Mouse (Mus musculus) hindbrain, embryonic 10.5 days (tissue): ENCODE results near the gene Abhd17c. TPM values are rescaled to one million over a fixed set of nuclear protein-coding genes. Genes with fewer than 3 reads are reported as not detected.
"Not testable (repeated sequence)": the region's sequence is repeated elsewhere in the genome, so short reads cannot be mapped to it uniquely, and the experiment has no call there.

Experiments used
- DNase-seq: peaks from one replicate; pipeline ENCODE4 v3.0.0-alpha.2; 2017; ENCODE audit warnings: low spot score
- H3K27ac ChIP-seq: fragments of 300-500 bp; sonication (generic); 2 replicates; pipeline ENCODE4 v1.5.1; 2016; ENCODE audit warnings: mild to moderate bottlenecking, moderate library complexity
- H3K27me3 ChIP-seq: fragments of 300-500 bp; sonication (generic); 2 replicates; pipeline ENCODE4 v1.6.1; 2016; ENCODE audit warnings: mild to moderate bottlenecking; ENCODE audit not compliant: poor library complexity, insufficient read depth, severe bottlenecking
- H3K36me3 ChIP-seq: fragments of 300-500 bp; sonication (generic); 2 replicates; pipeline ENCODE4 v1.6.1; 2016; ENCODE audit warnings: mild to moderate bottlenecking, moderate library complexity
- H3K4me1 ChIP-seq: fragments of 300-500 bp; sonication (generic); replicated peaks from 2 replicates; pipeline ENCODE4 v1.6.1; 2016; ENCODE audit warnings: mild to moderate bottlenecking
- H3K4me3 ChIP-seq: fragments of 300-500 bp; sonication (generic); 2 replicates; pipeline ENCODE4 v1.5.1; 2016; ENCODE audit warnings: mild to moderate bottlenecking, moderate library complexity
- H3K9me3 ChIP-seq: fragments of 300-500 bp; sonication (generic); 2 replicates; pipeline ENCODE4 v1.6.1; 2016; ENCODE audit warnings: mild to moderate bottlenecking, moderate library complexity
- WGBS: fragments of 180-500 bp; shearing (Covaris S2); methylation state at CpG from one replicate; pipeline ENCODE4 v1.1.7; 2016; 5-methylcytosine and 5-hydroxymethylcytosine counted together
- polyA plus RNA-seq: library from polyadenylated mRNA; unstranded; fragments of >200 nt; fragmentation: Nextera tagmentation; extraction: Ambion mirVana; gene quantifications from 2 replicates; pipeline ENCODE4 v1.2.1, GENCODE M21; 2016

Gene Abhd17c
- polyA plus RNA-seq, 1 experiment from 2014 or later: 32.2 TPM

DNA sequence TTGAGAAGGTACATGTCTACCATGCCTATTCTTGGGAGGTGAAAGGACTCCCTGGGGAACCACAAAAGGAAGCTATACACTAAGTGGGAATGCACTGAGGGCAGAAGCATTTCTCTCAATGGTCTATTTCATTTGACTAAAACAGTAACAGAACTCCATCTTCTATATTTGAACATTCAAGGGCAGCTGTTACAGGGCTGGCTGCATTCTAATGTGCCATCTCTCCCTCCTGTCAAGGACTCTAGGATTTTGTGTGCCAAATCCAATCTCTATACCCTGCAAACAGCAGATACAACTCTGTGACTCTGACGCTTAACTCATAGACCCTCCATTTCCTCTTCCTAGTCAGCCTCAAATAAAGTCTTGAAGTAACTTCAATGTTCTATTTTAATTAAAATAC lies 26.0 kb downstream of the Abhd17c start:
- no peak overlapping the region for H3K27ac ChIP-seq
- H3K27me3 ChIP-seq: no peaks in the 10 kb centered on the region
- H3K4me3 ChIP-seq: no peak overlapping the region
- H3K9me3 ChIP-seq: no peaks in the 10 kb centered on the region
- 90% methylated on average over 1 of the region's 1 CpGs for WGBS
- DNase-seq: no peak
- H3K36me3 ChIP-seq: no peaks in the 10 kb centered on the region
- peaks cover 22% of the 10 kb centered on the region for H3K4me1 ChIP-seq

DNA sequence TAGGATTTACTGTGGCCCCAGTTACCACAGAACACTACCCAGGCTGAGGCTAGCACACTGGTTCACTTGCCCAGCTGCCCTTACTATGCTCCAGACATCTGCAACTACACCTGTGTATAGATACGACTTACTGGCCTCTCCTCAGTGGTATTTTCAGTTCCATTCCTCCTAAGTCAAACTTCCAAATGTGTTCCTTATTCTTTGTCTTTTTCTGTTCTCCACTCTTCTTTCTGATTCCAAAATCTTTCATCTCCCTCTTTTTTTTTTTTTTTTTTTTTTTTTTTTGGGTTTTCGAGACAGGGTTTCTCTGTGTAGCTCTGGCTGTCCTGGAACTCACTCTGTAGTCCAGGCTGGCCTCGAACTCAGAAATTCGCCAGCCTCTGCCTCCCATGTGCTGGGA lies 28.0 kb downstream of the Abhd17c start:
- not testable (repeated sequence) for H3K4me3 ChIP-seq, H3K27ac ChIP-seq, H3K9me3 ChIP-seq, DNase-seq, H3K27me3 ChIP-seq, H3K36me3 ChIP-seq
- H3K4me1 ChIP-seq: peaks cover 27% of the 10 kb centered on the region
- WGBS: 90% methylated on average over 4 of the region's 4 CpGs

DNA sequence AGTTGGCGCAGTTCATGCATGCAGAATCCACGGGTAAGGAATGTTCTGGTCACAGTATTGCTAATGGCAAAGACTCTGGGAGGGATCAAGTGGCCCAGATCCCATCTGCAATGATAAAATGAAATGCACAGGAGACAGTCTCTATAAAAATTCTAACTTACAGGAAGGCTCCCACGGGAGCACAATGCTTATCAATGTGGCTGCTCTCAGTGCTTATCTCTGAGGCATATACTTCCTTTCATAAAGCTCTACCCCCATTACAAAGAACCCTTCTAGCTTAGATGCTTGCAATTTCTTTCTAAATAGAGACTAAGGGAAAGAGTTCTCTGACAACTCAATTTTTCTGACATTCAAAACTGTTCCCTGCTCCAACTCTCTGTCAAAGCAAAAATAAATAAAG lies 29.9 kb downstream of the Abhd17c start:
- Histone ChIP-seq H3K36me3 (no peaks in the 10 kb centered on the region), H3K4me3 (no peak overlapping the region), H3K4me1 (peaks cover 22% of the 10 kb centered on the region), H3K9me3 (no peaks in the 10 kb centered on the region), H3K27ac (no peak overlapping the region), H3K27me3 (no peaks in the 10 kb centered on the region)
- no peak for DNase-seq
- WGBS: 92% methylated on average over 3 of the region's 3 CpGs

DNA sequence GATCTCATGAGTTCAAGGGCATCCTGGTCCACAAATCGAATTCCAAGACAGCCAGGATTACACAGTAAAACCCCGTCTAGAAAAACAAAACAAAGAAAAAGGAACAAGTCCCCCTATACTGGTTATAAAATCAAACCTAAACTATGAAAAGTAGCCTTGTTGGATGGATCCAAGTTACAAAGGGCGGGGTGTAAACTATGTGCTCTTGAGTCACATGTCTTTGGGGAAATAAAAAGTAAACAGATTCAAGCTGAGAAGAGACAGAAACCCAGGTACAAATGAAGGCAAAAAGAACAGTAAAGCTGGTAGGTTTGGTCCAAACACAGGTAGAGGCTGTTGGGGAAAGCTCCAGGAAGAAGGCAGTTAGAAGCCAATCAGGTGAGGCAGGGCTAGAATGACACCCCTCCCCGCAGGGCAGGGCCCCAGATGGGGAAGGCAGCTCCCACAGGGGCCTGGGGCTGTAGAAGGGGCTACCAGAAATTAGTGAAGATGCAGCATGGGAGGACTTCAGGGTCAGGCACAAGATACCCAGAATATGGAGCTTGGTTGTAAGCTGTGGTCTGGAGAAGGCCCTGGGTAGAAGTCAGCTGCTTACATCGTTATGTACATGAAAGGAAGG lies 31.4 kb downstream of the Abhd17c start:
- no peaks in the 10 kb centered on the region for H3K27me3 ChIP-seq
- 75% methylated on average over 5 of the region's 5 CpGs for WGBS
- H3K36me3 ChIP-seq: peaks cover 8% of the 10 kb centered on the region; the same call in 1 of the 2 replicates
- H3K9me3 ChIP-seq: no peaks in the 10 kb centered on the region
- DNase-seq: no peak
- no peak overlapping the region for H3K27ac ChIP-seq
- no peak overlapping the region for H3K4me3 ChIP-seq
- peaks cover 22% of the 10 kb centered on the region for H3K4me1 ChIP-seq

DNA sequence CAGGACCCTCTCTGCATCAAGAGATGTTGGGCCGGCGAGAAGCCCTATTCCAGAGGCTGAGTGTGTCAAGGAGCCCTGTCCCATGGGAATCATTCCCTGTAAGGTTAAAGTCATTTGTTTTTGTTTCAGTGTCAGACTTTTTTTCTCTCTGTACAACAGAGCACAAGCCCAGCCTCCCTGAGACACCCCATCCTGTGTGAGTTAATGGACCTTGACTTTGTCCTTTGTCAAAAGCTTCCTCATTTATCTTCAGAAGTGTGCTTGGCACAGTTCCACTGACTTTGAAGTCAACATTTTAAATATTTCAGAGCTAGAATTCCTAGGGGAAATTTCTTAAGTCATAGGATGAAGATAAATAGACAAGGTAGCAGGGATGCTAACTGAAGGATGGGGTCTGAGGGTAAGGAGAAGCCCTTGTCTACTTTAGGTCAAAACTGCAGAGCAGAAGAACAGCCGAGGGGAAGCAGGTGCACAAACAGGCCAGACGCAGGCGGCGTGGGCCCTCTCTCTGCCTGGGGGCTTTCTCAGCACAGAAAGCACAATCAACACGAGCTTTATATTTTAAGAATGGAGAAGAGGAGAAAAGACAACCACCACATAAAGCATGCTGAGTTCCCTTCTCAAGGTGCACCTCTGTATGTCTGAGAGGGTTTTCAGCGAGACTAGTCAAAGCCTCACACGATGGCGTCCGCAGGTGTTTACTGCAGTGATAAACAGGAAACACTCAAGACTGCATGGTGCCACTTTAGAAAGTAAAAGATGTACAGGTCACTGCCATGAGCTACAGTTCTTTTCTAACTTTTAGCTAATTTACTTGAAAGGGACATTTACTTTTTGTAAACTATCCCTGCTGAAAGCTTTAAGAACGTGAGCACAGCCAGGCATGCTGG lies 32.2 kb downstream of the Abhd17c start:
- Histone ChIP-seq H3K27ac (no peak overlapping the region), H3K4me1 (peaks cover 22% of the 10 kb centered on the region), H3K4me3 (no peak overlapping the region), H3K27me3 (no peaks in the 10 kb centered on the region), H3K36me3 (peaks cover 11% of the 10 kb centered on the region; the same call in 1 of the 2 replicates), H3K9me3 (no peaks in the 10 kb centered on the region)
- no peak for DNase-seq
- 72% methylated on average over 12 of the region's 12 CpGs for WGBS

DNA sequence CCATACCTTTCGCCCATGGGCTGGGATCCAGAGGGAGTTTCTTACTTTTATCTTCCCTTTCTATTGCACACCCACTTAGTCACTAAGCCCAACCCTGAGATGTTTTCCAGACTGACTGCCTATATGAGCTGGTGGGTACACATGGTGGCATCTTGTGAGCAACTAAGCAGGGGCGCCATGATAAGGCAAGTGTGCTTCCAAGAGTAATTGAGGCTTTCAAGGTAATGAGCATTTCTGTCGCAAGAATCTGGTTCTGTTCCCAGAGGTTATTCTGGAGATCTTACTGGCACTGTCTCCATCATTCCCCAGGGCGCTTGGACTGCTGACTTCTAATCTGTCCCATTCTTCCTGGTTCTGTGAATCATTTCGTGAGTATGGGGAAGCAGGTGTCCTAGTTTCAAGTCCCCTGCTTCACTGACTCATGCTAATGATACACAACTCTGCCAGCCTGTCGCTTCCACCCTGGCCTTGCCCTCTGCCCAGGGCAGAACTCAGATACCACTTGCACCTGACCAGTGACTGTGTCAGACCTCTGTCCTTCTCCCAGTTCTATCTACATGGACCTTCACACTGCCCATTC lies 34.1 kb downstream of the Abhd17c start:
- Histone ChIP-seq H3K27me3 (no peaks in the 10 kb centered on the region), H3K4me1 (peaks cover 26% of the 10 kb centered on the region), H3K4me3 (no peak overlapping the region), H3K36me3 (peaks cover 29% of the 10 kb centered on the region), H3K9me3 (no peaks in the 10 kb centered on the region), H3K27ac (no peak overlapping the region)
- DNase-seq: no peak
- 90% methylated on average over 6 of the region's 6 CpGs for WGBS

DNA sequence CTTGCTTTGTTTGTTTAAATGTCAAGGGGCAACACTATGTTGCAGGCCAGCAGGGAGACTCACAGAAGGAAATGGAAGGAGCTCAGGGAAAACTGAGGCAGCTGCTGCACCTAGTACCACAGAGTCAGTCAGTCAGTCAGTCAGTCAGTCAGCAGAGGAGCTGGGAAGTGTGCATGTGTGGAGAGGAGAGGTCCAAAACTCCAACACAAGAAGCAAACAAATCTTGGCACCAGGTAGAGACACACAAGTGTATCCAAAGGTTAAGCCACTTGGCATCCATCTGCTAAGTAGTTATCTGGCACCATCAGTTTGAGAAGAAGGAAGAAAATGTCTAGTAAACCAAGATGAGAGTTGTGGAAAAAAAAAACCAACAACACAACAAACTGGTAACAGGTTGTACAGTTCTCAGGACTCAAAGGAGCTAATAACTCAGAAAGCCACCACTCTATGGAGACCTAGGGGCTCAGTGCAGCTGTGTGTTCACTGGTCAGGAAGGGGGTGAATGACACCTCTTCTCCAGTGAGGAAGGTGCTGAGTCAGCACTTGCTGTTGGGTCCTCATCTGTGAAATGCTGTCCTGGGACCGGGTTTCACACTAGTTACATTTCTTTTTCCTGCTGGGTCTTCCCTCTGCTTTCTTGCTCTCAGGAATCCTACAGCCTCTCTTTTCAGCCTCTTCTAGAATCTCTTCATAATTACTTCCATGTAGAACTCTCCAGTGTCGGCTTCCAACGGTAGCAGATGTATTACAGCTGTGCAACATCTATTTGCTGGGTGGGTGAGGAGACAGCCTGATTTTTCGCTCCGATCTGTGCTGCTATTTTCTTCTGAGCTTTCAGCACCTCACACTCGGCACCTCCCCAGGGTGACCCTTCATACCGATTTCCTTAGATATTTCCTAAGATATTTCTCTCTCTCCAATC lies 34.8 kb downstream of the Abhd17c start:
- H3K4me3 ChIP-seq: no peak overlapping the region
- H3K36me3 ChIP-seq: peaks cover 36% of the 10 kb centered on the region
- H3K4me1 ChIP-seq: peaks cover 26% of the 10 kb centered on the region
- H3K27ac ChIP-seq: no peak overlapping the region
- no peaks in the 10 kb centered on the region for H3K27me3 ChIP-seq
- 88% methylated on average over 7 of the region's 7 CpGs for WGBS
- DNase-seq: no peak
- H3K9me3 ChIP-seq: no peaks in the 10 kb centered on the region

DNA sequence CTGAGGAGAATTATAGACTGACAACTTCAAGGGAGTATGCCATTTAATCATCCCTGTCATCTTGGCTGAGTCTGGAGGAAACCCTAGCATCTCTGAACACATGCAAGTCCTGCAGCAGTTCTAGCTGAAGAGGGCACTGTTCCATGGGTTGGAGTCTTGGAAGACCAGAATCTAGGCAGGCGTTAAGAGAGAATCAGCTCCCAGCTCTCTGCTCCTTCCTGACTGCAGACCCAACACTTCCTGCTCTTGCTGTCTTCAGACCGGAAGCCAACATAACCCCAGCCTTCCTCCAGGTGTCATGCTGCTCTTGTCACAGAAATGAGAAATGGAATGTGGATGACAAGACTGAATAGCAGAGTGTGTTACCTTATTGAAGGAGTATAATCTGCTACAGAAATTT lies 36.3 kb downstream of the Abhd17c start:
- H3K4me3 ChIP-seq: no peak overlapping the region
- WGBS: 74% methylated on average over 2 of the region's 2 CpGs
- H3K36me3 ChIP-seq: peaks cover 46% of the 10 kb centered on the region
- H3K4me1 ChIP-seq: peaks cover 19% of the 10 kb centered on the region
- H3K27ac ChIP-seq: no peak overlapping the region
- no peaks in the 10 kb centered on the region for H3K9me3 ChIP-seq
- no peak for DNase-seq
- no peaks in the 10 kb centered on the region for H3K27me3 ChIP-seq

DNA sequence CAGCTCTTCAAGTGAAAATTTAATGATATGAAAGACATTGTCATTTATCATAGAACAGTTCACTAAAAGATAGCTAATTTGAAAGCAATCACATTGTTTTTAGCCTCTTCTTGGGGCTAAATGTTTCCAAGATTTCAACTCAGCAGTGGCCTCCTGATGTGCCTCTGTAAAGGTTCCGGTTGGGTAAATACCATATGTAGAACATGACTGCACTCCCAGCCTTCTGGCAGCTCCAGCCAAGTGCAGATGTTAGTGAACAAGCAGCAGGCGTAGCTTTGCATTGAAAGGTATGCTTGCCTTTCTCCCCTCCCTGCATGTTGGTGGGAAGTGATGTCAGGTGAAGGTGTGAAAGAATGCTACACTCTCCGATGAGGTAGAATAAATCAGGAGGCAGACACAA lies 36.9 kb downstream of the Abhd17c start:
- no peak overlapping the region for H3K27ac ChIP-seq
- DNase-seq: no peak
- WGBS: 87% methylated on average over 3 of the region's 3 CpGs
- peaks cover 52% of the 10 kb centered on the region for H3K36me3 ChIP-seq
- no peaks in the 10 kb centered on the region for H3K9me3 ChIP-seq
- peaks cover 13% of the 10 kb centered on the region for H3K4me1 ChIP-seq
- no peaks in the 10 kb centered on the region for H3K27me3 ChIP-seq
- H3K4me3 ChIP-seq: no peak overlapping the region

DNA sequence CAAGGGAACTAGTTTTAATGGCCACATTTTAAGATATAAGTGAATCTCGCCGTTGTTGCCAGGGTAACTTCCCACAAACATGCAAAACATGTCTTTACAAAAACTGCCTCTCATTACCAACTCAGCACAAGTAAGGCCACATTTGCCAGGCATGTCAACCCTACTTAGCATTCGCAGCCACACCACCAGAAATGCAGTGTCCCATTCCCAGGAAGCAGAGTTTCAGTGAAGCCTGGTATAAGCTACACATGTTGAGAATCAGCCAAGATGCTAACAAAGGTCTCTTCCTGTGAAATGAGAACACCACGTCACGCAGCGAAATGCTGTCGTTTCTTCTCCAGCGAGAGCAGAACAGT lies 38.7 kb downstream of the Abhd17c start:
- Histone ChIP-seq H3K4me1 (peaks cover 4% of the 10 kb centered on the region; the same call in 1 of the 2 replicates), H3K4me3 (no peak overlapping the region), H3K9me3 (no peaks in the 10 kb centered on the region), H3K27me3 (no peaks in the 10 kb centered on the region), H3K36me3 (peaks cover 67% of the 10 kb centered on the region), H3K27ac (no peak overlapping the region)
- no peak for DNase-seq
- WGBS: 89% methylated on average over 8 of the region's 8 CpGs

DNA sequence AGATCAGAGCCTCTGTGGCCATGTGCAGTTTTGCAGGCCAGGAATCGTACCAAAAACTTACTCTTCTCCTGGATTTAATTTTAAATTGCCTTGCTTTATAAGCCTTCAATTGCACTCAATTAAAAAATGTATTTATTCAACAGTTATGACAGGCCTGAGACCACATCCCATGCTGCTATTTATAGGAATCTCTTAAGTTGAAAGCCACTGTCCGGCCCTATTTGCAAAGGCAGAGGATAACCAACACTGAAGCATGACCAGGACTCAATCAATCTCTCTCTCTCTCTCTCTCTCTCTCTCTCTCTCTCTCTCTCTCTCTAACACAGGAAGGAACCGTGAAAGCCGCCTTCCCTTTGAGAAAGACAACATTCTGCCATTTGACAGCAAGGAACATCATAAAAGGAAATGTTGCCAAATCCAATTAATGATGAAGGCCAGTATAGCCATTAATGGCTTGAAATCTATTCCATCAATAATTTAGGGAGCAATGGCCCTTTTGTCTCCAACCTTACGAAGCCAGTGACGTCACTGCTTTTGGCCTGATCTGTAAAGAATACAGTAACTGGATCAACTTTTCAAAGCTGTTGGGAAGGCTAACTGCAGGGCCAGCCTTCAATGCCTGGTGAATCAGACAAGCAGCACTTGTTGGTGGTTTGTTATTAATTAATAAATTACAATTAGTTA lies 39.2 kb downstream of the Abhd17c start:
- no peaks in the 10 kb centered on the region for H3K27me3 ChIP-seq
- peaks cover 72% of the 10 kb centered on the region for H3K36me3 ChIP-seq
- no peaks in the 10 kb centered on the region for H3K9me3 ChIP-seq
- H3K27ac ChIP-seq: no peak overlapping the region
- H3K4me1 ChIP-seq: 0 out of 2 replicates have a peak, but pooled peaks cover 4% of the 10 kb centered on the region
- DNase-seq: no peak
- no peak overlapping the region for H3K4me3 ChIP-seq
- 86% methylated on average over 6 of the region's 6 CpGs for WGBS
